10 mouse cellular contexts compared by ENCODE assay signal in the genomic region with DNA sequence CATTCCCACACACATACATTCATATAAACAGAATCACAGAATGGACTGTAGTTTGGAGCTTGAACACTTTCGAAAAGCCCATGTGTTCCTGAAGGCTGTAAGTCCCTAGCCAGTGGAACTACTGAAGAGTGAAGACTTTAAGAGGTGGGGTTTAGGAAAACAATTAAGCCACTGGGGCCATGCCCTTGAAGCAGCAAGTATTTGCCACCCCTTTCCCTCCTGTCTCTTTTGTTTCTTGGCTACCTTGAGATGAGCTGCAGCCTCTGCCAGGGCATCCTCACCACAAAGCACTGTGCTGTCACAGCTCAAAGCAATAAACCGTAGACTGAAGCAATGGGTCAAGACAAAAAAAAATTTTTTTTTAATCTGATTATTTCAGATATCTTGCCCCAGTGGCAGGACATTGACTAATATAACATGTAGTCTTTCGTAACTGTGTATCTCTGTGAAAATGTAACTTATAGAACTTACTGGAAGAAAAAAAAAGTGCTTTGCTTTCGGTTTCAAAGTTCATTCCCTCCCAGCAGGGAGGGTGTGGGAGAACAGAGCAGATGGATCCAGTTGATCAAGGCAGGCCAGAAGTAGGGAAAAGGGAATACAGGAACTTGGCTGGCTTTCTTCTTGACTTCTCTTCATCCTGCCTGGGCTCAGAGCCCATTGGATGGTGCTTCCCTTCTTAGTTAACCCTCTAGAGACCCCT. TPM values are rescaled to one million over a fixed set of nuclear protein-coding genes. Genes with fewer than 3 reads are reported as not detected.
DNase-seq lines count a peak whose midpoint lies in the region; ATAC-seq lines count a peak whose summit lies in the region.
"Had no signal": no experiment of that assay in that cellular context is flagged by ENCODE, and none has a peak within 500 bp of the region (broad histone marks: within the 10 kb centered on the region; RNA-seq: fewer than 3 reads in every experiment).

No protein-coding gene starts in this region.

- no peak overlapping the region for H3K27ac ChIP-seq in forebrain, embryonic 15.5 days (replicated peaks)
- H3K27ac ChIP-seq: layer of hippocampus, adult 2 months; midbrain, embryonic 12.5 days had no signal

- H3K9me3 ChIP-seq in forebrain, embryonic 15.5 days: no peaks in the 10 kb centered on the region
- H3K9me3 ChIP-seq: midbrain, embryonic 12.5 days had no signal

- peaks cover 16% of the 10 kb centered on the region for H3K4me1 ChIP-seq in forebrain, embryonic 15.5 days
- H3K4me1 ChIP-seq: midbrain, embryonic 12.5 days had no signal

- H3K27me3 ChIP-seq in forebrain, embryonic 15.5 days: 0 out of 2 replicates have a peak, but pooled peaks cover 5% of the 10 kb centered on the region
- H3K27me3 ChIP-seq: midbrain, embryonic 12.5 days had no signal

- 72% methylated on average over 4 of the region's 4 CpGs for WGBS in forebrain, embryonic 15.5 days

- H3K9ac ChIP-seq in forebrain, embryonic 15.5 days (replicated peaks): no peak overlapping the region
- H3K9ac ChIP-seq: midbrain, embryonic 12.5 days had no signal

- no peaks in the 10 kb centered on the region for H3K36me3 ChIP-seq in forebrain, embryonic 15.5 days
- H3K36me3 ChIP-seq: midbrain, embryonic 12.5 days had no signal

- no peak for ATAC-seq in cerebellum, adult (ENCODE audit: insufficient number of reproducible peaks, low FRiP score, low TSS enrichment)
- ATAC-seq in granulocyte monocyte progenitor cell, adult 5-6 weeks (replicated peaks; ENCODE audit: poor library complexity, severe bottlenecking): peak; percentile 55
- ATAC-seq in erythroblast, adult 5-6 weeks (replicated peaks; ENCODE audit: low FRiP score, poor library complexity, severe bottlenecking): no peak
- no peak for ATAC-seq in forebrain, embryonic 15.5 days (replicated peaks)

- H3K4me2 ChIP-seq in forebrain, embryonic 15.5 days (replicated peaks): no peak overlapping the region
- H3K4me2 ChIP-seq: midbrain, embryonic 12.5 days had no signal

- DNase-seq in cerebellum, postnatal 14 days: peak; percentile 15 to 17
- peak; percentile 47 for DNase-seq in 3T3-L1 (ENCODE audit: low read depth, low spot score)
- peak; percentile 55 for DNase-seq in kidney, postnatal 10 days
- DNase-seq in spleen, adult 12 weeks (ENCODE audit: low spot score): no peak

- no peak overlapping the region for H3K4me3 ChIP-seq in forebrain, embryonic 15.5 days
- H3K4me3 ChIP-seq: layer of hippocampus, adult 2 months; midbrain, embryonic 12.5 days had no signal

RNA-seq across cellular contexts. Expression of a gene that starts 35.2 kb away (rescaled TPM):
- 70.8 and 77.4 TPM in 2 replicates for total RNA-seq in granulocyte monocyte progenitor cell, adult 5-6 weeks (2014; fragmentation: Nextera tagmentation)
- total RNA-seq in granulocyte monocyte progenitor cell, adult 5-6 weeks (2017): 54.5 and 56.2 TPM in 2 replicates
- 26.5 and 33.6 TPM in 2 replicates for total RNA-seq in erythroblast, adult 5-6 weeks (2015; ENCODE audit: low replicate concordance)
- total RNA-seq in erythroblast, adult 5-6 weeks (2017; ENCODE audit: low replicate concordance): 20.3 and 27.0 TPM in 2 replicates
- 51.5 and 54.2 TPM in 2 replicates for polyA plus RNA-seq in forebrain, embryonic 15.5 days (2015; fragmentation: Nextera tagmentation; extraction: Ambion mirVana)

RNA-seq across cellular contexts. Expression of a gene that starts 38.2 kb away (rescaled TPM):
- total RNA-seq in granulocyte monocyte progenitor cell, adult 5-6 weeks (2014; fragmentation: Nextera tagmentation): 155 and 165 TPM in 2 replicates
- total RNA-seq in granulocyte monocyte progenitor cell, adult 5-6 weeks (2017): 339 and 381 TPM in 2 replicates
- total RNA-seq in erythroblast, adult 5-6 weeks (2015; ENCODE audit: low replicate concordance): 255 and 256 TPM in 2 replicates
- total RNA-seq in erythroblast, adult 5-6 weeks (2017; ENCODE audit: low replicate concordance): 523 and 583 TPM in 2 replicates
- polyA plus RNA-seq in forebrain, embryonic 15.5 days (2015; fragmentation: Nextera tagmentation; extraction: Ambion mirVana): 153 and 166 TPM in 2 replicates
